8 mouse cellular contexts compared by ENCODE assay signal in the genomic region with DNA sequence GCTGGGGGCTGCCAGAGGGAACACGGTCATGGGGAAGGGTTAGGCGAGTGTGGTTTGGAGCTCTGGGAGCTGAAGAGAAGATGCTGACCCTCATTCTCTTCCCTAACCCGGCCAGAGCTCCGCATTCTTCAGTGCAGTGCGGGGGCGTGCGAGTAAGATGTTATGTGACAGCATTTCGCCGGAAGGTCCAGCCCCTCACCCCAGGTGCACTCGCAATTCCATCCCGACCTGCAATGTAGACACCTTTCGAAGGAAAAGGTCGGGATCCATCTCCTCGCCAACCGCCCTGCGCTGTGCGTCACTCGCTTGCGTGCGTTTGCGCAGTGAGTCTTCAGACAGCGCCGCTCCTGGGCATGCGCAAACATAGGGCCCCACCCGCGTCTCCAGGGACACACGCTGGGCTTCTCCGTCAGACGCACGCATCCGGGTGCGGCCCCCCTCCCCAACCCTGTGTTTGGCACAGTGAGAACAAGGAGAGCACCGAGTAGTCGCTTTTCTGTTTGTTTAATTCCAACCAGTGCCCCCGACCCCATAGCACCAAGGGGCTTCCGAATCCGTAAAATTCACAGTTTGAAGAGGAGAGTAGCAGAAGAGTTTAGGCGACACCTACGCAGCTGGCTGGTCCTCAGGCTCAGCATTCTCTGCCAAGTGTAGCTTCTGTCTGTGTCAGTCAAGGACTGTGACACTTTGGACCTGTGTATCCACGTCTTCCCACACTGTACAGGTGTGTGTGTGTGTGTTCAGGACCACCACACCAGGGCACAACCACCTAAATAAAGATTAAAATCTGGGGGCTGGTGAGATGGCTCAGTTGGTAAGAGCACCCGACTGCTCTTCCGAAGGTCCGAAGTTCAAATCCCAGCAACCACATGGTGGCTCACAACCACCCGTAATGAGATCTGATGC. TPM values are rescaled to one million over a fixed set of nuclear protein-coding genes. Genes with fewer than 3 reads are reported as not detected.
DNase-seq lines count a peak whose midpoint lies in the region; ATAC-seq and TF ChIP-seq lines count a peak whose summit lies in the region.

A gene (minus strand): TSS at position 314 of the 906 bp plus-strand sequence.

- ATAC-seq in forebrain, embryonic 16.5 days = peak; percentile 91
- peak; percentile 88 for ATAC-seq in lung, embryonic 15.5 days (ENCODE audit: borderline replicate concordance, extremely low read depth, low FRiP score, low TSS enrichment)

- peak within 1 kb of the TSS; percentile 72 for H3K9ac ChIP-seq in ES-E14 (ENCODE audit: insufficient read depth, low read depth, low read length, poor library complexity, severe bottlenecking)
- H3K9ac ChIP-seq in forebrain, embryonic 16.5 days (replicated peaks; ENCODE audit: low read depth, low read length) = peak within 1 kb of the TSS; percentile 92
- H3K9ac ChIP-seq in lung, embryonic 15.5 days = peak within 1 kb of the TSS; percentile 78

- in situ Hi-C loops in ES-E14 (cut with MboI; ENCODE audit: low sequenced_read_pairs in 2 of 2, unreplicated experiment in 2 of 2) = no loop called here

- intact Hi-C loops in heart, postnatal 36 days (cut with DNase I) = no loop called here

- H3K4me1 ChIP-seq in ES-E14 (ENCODE audit: control insufficient read depth in 2 of 2, insufficient read depth in 2 of 2, low read length in 2 of 2, poor library complexity in 1 of 2) = peaks cover 0 to 1% of the 10 kb centered on the region in 2 experiments; a peak in 2 of 4 replicates
- H3K4me1 ChIP-seq in forebrain, embryonic 16.5 days (replicated peaks; ENCODE audit: control insufficient read depth, insufficient read depth, low read length) = peaks cover 38% of the 10 kb centered on the region
- peaks cover 27% of the 10 kb centered on the region for H3K4me1 ChIP-seq in lung, embryonic 15.5 days

- peak within 1 kb of the TSS; percentile 78 for H3K4me2 ChIP-seq in forebrain, embryonic 16.5 days (ENCODE audit: low read length)
- peak within 1 kb of the TSS; percentile 86 for H3K4me2 ChIP-seq in lung, embryonic 15.5 days

- peak; percentile 73 for DNase-seq in ES-E14 (ENCODE audit: low read depth, low spot score)
- DNase-seq in cerebellum, adult 11-12 months = peak; percentile 97
- peak; percentile 95 to 96 for DNase-seq in heart, postnatal 36 days
- DNase-seq in layer of hippocampus, adult 8-10 months (ENCODE audit: low spot score in 2 of 2) = peak; percentile 94 to 97
- DNase-seq in ovary, adult 18-20 months (ENCODE audit: low spot score) = peak; percentile 93
- DNase-seq in thymus, postnatal 0 days (ENCODE audit: low spot score) = peak; percentile 96

- H3K4me3 ChIP-seq in ES-E14 (ENCODE audit: insufficient read depth in 1 of 2, low read depth in 1 of 2, low read length in 2 of 2, poor library complexity in 1 of 2, severe bottlenecking in 1 of 2) = peak within 1 kb of the TSS; percentile 69 to 74
- peak within 1 kb of the TSS; percentile 74 for H3K4me3 ChIP-seq in forebrain, embryonic 16.5 days (replicated peaks; ENCODE audit: low read length)
- peak within 1 kb of the TSS; percentile 75 for H3K4me3 ChIP-seq in lung, embryonic 15.5 days

- 5% methylated on average over 43 of the region's 44 CpGs for WGBS in forebrain, embryonic 16.5 days
- 3% methylated on average over 44 of the region's 44 CpGs for WGBS in lung, embryonic 15.5 days

- peaks cover 6% of the 10 kb centered on the region; the same call in 1 of the 2 replicates for H3K36me3 ChIP-seq in ES-E14 (ENCODE audit: control insufficient read depth, insufficient read depth, low read length, poor library complexity, severe bottlenecking)
- no peaks in the 10 kb centered on the region for H3K36me3 ChIP-seq in forebrain, embryonic 16.5 days (ENCODE audit: control insufficient read depth, insufficient read depth)
- no peaks in the 10 kb centered on the region; the same call in none of the 2 replicates for H3K36me3 ChIP-seq in lung, embryonic 15.5 days

- H3K27me3 ChIP-seq in forebrain, embryonic 16.5 days (replicated peaks; ENCODE audit: control insufficient read depth, insufficient read depth, low read length) = no peaks in the 10 kb centered on the region
- no peaks in the 10 kb centered on the region for H3K27me3 ChIP-seq in lung, embryonic 15.5 days

- peak within 1 kb of the TSS; percentile 14; the same call in 1 of the 2 replicates for H3K27ac ChIP-seq in ES-E14 (ENCODE audit: insufficient read depth, low read depth, low read length, poor library complexity, severe bottlenecking)
- H3K27ac ChIP-seq in forebrain, embryonic 16.5 days (ENCODE audit: low read length) = peak within 1 kb of the TSS; percentile 92
- peak within 1 kb of the TSS; percentile 83 for H3K27ac ChIP-seq in lung, embryonic 15.5 days

- no peaks in the 10 kb centered on the region for H3K9me3 ChIP-seq in ES-E14 (ENCODE audit: control insufficient read depth, insufficient read depth, low read depth, low read length)
- H3K9me3 ChIP-seq in forebrain, embryonic 16.5 days (ENCODE audit: control insufficient read depth, low read length) = no peaks in the 10 kb centered on the region
- no peaks in the 10 kb centered on the region for H3K9me3 ChIP-seq in lung, embryonic 15.5 days

TF ChIP-seq in ES-E14, 5 proteins besides CTCF, POLR2A, EP300 and RAD21:
- no peak for TF ChIP-seq HCFC1 (IDR thresholded peaks at IDR 0.05; ENCODE audit: borderline replicate concordance, insufficient read depth, low read length)
- TF ChIP-seq CHD2 (IDR thresholded peaks at IDR 0.05; ENCODE audit: low read depth, low read length) = no peak
- no peak for TF ChIP-seq MAFK (IDR thresholded peaks at IDR 0.05; ENCODE audit: insufficient read depth, low read depth, low read length)
- no peak for TF ChIP-seq ZNF384 (IDR thresholded peaks at IDR 0.05; ENCODE audit: low read depth, low read length)
- no peak for TF ChIP-seq ZC3H11A (IDR thresholded peaks at IDR 0.05; ENCODE audit: borderline replicate concordance, low read depth, low read length)

RNA-seq across cellular contexts. Expression of the gene that starts here (rescaled TPM):
- 7.9 and 8.7 TPM in 2 replicates for total RNA-seq in ES-E14 (2012; rRNA removed)
- 30.7 and 37.0 TPM in 2 replicates for polyA plus RNA-seq in forebrain, embryonic 16.5 days (2015; fragmentation: Nextera tagmentation; extraction: Ambion mirVana)
- 10 to 100 TPM; 14.4 to 18.7 TPM for total RNA-seq in heart, postnatal 36 days (2021)
- total RNA-seq in layer of hippocampus, adult 8-10 months (2022) = 10 to 100 TPM; 27.9 to 42.5 (median 36.0) TPM
- polyA plus RNA-seq in lung, embryonic 15.5 days (2015; fragmentation: Nextera tagmentation; extraction: Ambion mirVana) = 29.8 and 30.6 TPM in 2 replicates
- polyA plus RNA-seq in thymus, postnatal 0 days (2015; fragmentation: Nextera tagmentation; extraction: Ambion mirVana) = 39.5 and 40.6 TPM in 2 replicates

Comparison
In these comparisons a context has a peak if more than half of its experiments do, and no peak if none do; other contexts are left out.
1. Peak in every context shown above with its lines: DNase-seq, ATAC-seq, H3K4me3 ChIP-seq and H3K27ac ChIP-seq.
2. H3K27ac ChIP-seq: peak in every context shown above with its lines; median percentile 92 in forebrain, embryonic 16.5 days; 83 in lung, embryonic 15.5 days; 14 in ES-E14.